Mouse (Mus musculus) spleen, adult 12 weeks (tissue): ENCODE measurements around the gene Gli2.

Source experiments
- DNase-seq: peaks from one replicate; pipeline ENCODE4 v3.0.0; 2022; ENCODE audit warnings: low spot score

Gene Gli2

GRCm38 (mm10) chr1:119053402-119053841 lies at the start of gene Gli2:
TSS of gene Gli2 (minus strand) at chr1:119053619.
- no peak for DNase-seq

GRCm38 (mm10) chr1:119097921-119098521 lies 44.6 kb upstream of the Gli2 start:
- no peak for DNase-seq

GRCm38 (mm10) chr1:119093739-119094138 lies 40.3 kb upstream of the Gli2 start:
- DNase-seq: no peak

- no peak for DNase-seq
Observed at GRCm38 (mm10) chr1:119089887-119090620, 36.6 kb upstream of the Gli2 start.

GRCm38 (mm10) chr1:119087539-119087938 lies 34.1 kb upstream of the Gli2 start:
- DNase-seq: peak; percentile 15

GRCm38 (mm10) chr1:119085771-119086170 lies 32.4 kb upstream of the Gli2 start:
- DNase-seq: no peak

- DNase-seq: no peak
Observed at GRCm38 (mm10) chr1:119083468-119083921, 30.1 kb upstream of the Gli2 start.

- no peak for DNase-seq
Observed at GRCm38 (mm10) chr1:119082231-119082991, 29.0 kb upstream of the Gli2 start.

GRCm38 (mm10) chr1:119077933-119078332 lies 24.5 kb upstream of the Gli2 start:
- no peak for DNase-seq

GRCm38 (mm10) chr1:119076333-119076732 lies 22.9 kb upstream of the Gli2 start:
- DNase-seq: no peak

- no peak for DNase-seq
Observed at GRCm38 (mm10) chr1:119075916-119076315, 22.5 kb upstream of the Gli2 start.

- no peak for DNase-seq
Observed at GRCm38 (mm10) chr1:119075500-119075899, 22.1 kb upstream of the Gli2 start.

- no peak for DNase-seq
Observed at GRCm38 (mm10) chr1:119074910-119075309, 21.5 kb upstream of the Gli2 start.

GRCm38 (mm10) chr1:119073876-119074275 lies 20.5 kb upstream of the Gli2 start:
- no peak for DNase-seq

- DNase-seq: no peak
Observed at GRCm38 (mm10) chr1:119064892-119065671, 11.7 kb upstream of the Gli2 start.

GRCm38 (mm10) chr1:119056491-119056890 lies 3.1 kb upstream of the Gli2 start:
- no peak for DNase-seq

GRCm38 (mm10) chr1:119055801-119056200 lies 2.4 kb upstream of the Gli2 start:
- DNase-seq: no peak

- no peak for DNase-seq
Observed at GRCm38 (mm10) chr1:119054468-119054867, 1.0 kb upstream of the Gli2 start.

GRCm38 (mm10) chr1:119053872-119054354 lies 494 bp upstream of the Gli2 start:
- no peak for DNase-seq

- no peak for DNase-seq
Observed at GRCm38 (mm10) chr1:119052631-119053177, 715 bp downstream of the Gli2 start.

GRCm38 (mm10) chr1:119051938-119052551 lies 1.4 kb downstream of the Gli2 start:
- no peak for DNase-seq
